Mouse (Mus musculus) midbrain, embryonic 10.5 days (tissue): ENCODE measurements around the gene Tnfaip3. TPM values are rescaled to one million over a fixed set of nuclear protein-coding genes. Genes with fewer than 3 reads are reported as not detected.

Experiments used
- polyA plus RNA-seq: library from polyadenylated mRNA; unstranded; fragments of >200 nt; fragmentation: Nextera tagmentation; extraction: Ambion mirVana; gene quantifications from 2 replicates; pipeline ENCODE4 v1.2.1, GENCODE M21; 2016

Tnfaip3 gene
- polyA plus RNA-seq, 1 experiment from 2014 or later = 1.8 TPM

Other genes starting within 250 kb of the Tnfaip3 start
- not detected in 2 replicates for gene Gm4922, start 228.9 kb downstream of the Tnfaip3 start, polyA plus RNA-seq
- 10.6 TPM in 2 replicates for gene Perp, start 170.6 kb downstream of the Tnfaip3 start, polyA plus RNA-seq